Mouse (Mus musculus) intestine, embryonic 14.5 days (tissue): ENCODE data around the gene Idua. TPM values are rescaled to one million over a fixed set of nuclear protein-coding genes. Genes with fewer than 3 reads are reported as not detected.

Experiments
- polyA plus RNA-seq: library from polyadenylated mRNA; unstranded; fragments of >200 nt; fragmentation: Nextera tagmentation; extraction: Ambion mirVana; gene quantifications from 2 replicates; pipeline ENCODE4 v1.2.1, GENCODE M21; 2014

The Idua gene
- polyA plus RNA-seq, 1 experiment from 2014 or later: 13.4 TPM

Other genes with a start within 250 kb of the Idua start
- gene Atp5k, start 225.9 kb upstream of the Idua start, polyA plus RNA-seq: 452 and 522 TPM in 2 replicates
- gene Mfsd7a, start 211.4 kb upstream of the Idua start, polyA plus RNA-seq: 0.07 and 0.50 TPM in 2 replicates
- 20.9 and 24.9 TPM in 2 replicates for gene Pcgf3, start 199.1 kb upstream of the Idua start, polyA plus RNA-seq
- gene Cplx1, start 110.3 kb upstream of the Idua start, polyA plus RNA-seq: 3.1 and 3.2 TPM in 2 replicates
- 62.9 and 65.5 TPM in 2 replicates for gene Gak, start 30.6 kb upstream of the Idua start, polyA plus RNA-seq
- gene Tmem175, start 30.6 kb upstream of the Idua start, polyA plus RNA-seq: 27.5 and 28.0 TPM in 2 replicates
- gene Dgkq, start 9.3 kb downstream of the Idua start, polyA plus RNA-seq: 8.0 and 10.1 TPM in 2 replicates
- gene Slc26a1, start 15.2 kb downstream of the Idua start, polyA plus RNA-seq: 1.1 and 1.2 TPM in 2 replicates
- gene Fgfrl1, start 32.1 kb downstream of the Idua start, polyA plus RNA-seq: 17.9 and 26.6 TPM in 2 replicates
- gene Rnf212, start 114.7 kb downstream of the Idua start, polyA plus RNA-seq: not detected in 2 replicates
- gene Tmed11, start 135.0 kb downstream of the Idua start, polyA plus RNA-seq: not detected in 2 replicates
- gene Vmn2r8, start 148.5 kb downstream of the Idua start, polyA plus RNA-seq: not detected in 2 replicates
- not detected in 2 replicates for gene Vmn2r9, start 192.3 kb downstream of the Idua start, polyA plus RNA-seq